Mouse (Mus musculus) layer of hippocampus, postnatal 36 days (tissue): ENCODE results near the gene Gadd45gip1. TPM values are rescaled to one million over a fixed set of nuclear protein-coding genes. Genes with fewer than 3 reads are reported as not detected.

Source experiments
- DNase-seq, 2 experiments: peaks; one replicate each; pipeline ENCODE4 v3.0.0; 2022
- microRNA-seq, 2 experiments: library from miRNA; unstranded; fragments of <30 nt; microRNA quantifications; one replicate each; pipeline ENCODE4 v1.2.0; 2021
- total RNA-seq, 2 experiments: library from RNA; stranded (reverse); gene quantifications; 2 replicates each; pipeline ENCODE4 v1.2.3; 2021

The Gadd45gip1 gene
- total RNA-seq, 2 experiments from 2014 or later, result 23.2 to 25.7 TPM

DNA sequence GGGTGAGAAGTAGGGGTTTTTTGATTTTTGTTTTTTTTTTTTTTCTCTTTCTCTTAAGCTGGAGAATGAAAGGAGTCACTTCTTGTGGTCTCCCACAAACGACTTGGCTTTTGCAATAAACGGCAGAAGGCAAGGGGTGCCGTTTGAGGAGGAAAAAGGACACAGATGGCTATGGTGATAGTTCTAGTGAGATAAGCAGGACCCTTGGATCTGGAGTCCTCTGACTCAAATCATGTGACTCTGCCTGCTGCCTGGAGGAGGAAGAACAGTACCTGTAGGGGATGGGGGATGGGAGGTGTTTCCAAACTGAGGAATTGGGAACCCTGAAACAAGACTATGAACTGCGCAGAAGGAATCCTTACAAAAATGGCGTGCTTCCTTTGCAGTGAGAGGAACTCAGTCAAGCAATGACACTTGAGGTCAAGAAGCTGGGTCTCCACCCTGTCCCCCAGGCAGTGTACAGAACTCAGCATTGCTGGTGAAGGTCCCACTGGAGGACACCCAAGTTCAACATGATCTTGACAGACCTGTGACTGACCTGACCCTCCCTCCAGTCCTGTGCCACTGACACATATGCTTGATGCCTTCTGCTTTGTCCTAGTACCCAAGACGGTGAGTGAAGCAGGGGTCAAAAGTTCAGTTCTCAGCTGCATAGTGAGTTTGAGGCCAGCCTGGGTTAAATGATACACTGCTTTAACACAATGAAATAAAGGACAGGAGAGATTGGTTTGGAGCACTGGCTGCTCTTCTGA is 16.5 kb downstream of the Gadd45gip1 start:
- no peak for DNase-seq

DNA sequence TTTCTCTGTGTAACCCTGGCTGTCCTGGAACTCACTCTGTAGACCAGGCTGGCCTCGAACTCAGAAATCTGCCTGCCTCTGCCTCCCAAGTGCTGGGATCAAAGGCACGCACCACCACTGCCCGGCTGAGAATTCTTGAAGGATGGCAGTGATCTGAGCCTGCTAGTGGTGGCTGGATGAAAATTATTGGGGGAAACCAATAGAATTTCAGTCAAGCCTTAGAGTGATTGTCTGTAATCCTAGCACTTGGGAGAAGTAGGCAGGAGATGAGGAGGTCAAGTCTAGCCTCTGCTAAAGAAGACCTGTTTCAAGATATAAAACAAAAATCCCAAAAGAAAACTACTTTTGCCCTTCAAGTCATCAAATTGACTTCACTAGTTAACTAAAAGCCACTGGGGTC is 25.1 kb downstream of the Gadd45gip1 start:
- no peak for DNase-seq

DNA sequence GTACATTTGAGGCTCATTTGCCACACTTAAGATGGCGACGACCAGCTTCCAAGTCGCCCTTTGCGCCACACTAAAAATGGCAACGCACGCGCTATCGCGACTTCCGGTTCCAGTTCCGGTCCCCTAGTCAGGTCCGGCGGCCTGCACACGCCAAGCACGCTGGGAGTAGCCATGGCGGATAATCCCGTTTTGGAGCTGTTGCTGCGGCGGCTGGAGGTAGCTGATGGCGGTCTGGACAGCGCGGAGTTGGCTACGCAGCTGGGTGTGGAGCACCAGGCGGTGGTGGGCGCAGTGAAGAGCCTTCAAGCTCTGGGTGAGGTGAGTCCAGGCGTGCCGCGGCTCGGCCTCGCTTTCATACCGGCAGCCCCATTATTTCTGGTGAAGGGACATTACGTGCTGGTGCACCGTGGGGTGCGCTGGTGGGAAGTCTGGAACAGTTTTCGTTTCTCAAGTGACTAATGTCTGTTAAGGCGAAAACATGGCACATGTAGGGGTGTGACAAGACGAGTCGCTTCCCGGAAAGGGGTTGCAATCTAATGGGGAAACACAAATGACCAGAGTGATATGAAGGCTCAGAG is 25.6 kb downstream of the Gadd45gip1 start, which contains the start of gene Farsa:
TSS of gene Farsa (plus strand) at position 126 of the 578 bp plus-strand sequence.
- DNase-seq, result peak; percentile 91 to 92

DNA sequence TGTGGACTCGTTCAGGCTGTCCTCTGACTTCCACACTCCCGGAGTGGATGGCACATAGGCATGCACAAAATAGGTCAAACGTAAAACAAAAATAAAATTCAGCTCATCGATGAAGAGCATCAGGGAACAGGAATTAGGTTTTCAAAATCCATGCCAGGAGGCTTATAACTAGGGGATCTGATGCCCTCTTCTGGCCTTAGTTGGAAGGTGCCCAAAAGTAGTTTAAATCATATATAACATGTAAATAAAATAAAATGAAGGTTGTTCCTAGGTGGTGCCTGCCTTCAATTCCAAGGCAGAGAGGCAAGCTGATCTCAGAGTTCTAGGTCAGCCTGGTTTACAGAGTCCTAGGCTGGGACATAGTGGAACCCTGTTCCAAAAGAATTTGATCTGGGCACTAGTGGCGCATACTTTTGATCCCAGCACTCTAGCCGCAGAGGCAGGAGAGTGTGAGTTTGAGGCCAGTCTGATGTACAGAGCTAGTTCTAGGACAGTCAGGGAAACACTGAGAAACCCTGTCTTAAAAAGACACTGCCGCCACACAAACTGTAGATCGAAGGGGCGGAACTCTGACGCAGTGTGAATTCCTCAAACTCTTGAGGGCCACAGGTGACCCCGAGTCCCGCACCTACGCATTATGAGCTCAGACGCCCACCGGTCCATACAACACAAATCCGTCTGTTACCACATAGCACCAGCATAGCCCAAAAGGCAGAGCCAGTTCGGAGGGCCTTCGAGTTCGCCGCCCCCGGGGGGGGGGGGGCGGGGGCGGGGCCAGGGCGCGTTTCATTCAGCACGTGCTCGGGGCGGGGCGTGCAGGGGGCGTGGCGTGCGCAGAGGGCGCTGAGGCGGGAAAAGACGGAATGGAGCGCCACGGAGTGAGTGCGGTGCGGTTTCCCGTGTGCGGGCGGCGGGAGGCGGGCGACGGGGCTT is 40.3 kb downstream of the Gadd45gip1 start, which contains the start of gene Syce2:
TSS of gene Syce2 (plus strand) at position 736 of the 933 bp plus-strand sequence.
- DNase-seq, result peak in 1 of 2 experiments; percentile 37

DNA sequence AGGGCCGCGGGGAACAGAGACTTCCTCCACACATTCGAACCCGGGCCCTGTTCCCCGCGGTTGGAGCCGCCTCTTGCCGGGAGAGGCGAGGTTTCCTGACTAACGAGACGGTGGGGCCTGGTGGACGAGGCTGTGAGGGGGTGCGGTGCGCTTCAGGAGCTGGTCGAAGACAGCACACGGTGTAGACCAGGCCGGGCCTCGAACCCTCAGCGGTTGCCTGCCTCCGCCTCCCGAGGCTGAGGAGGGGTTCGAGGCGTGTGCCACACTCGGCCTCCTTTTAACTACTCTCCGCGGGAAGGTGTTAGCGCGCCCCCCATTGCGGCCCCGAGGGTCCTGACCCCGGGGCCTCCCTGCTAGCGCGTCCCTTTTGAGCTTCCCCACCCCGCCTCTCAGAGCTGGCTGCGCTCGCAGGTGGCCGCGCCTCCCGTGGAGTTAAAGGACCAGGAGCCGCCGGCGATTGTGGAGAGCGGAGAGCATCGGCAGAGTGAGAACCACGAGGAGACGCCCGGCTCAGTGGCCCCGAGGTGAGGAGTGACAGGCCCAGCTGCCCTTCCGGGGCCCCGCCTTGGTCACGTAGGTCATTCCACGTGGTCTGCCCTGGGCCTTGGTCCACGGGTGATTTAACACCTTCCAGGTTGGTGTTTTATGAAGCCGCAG is 41.1 kb downstream of the Gadd45gip1 start:
- no peak for DNase-seq

DNA sequence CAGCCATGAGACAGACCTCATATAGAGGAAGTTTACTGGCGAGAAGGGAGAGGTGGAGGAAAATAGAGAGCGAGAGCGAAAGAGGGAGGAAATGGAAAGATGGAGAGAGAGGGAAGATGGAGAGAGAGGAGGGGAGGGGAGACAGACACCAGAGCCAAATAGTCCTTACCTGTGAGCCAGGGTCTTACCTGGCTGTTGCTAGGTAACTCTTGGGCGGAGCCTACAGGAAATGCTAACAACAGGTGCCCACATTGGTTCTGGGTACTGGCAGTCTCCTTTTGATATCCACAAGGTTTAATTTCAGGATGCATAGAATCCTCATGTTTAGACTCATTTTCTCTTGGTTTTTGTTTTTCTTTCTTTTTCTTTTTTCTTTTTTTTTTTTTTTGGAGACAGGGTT is 41.7 kb downstream of the Gadd45gip1 start:
- DNase-seq, result no peak

DNA sequence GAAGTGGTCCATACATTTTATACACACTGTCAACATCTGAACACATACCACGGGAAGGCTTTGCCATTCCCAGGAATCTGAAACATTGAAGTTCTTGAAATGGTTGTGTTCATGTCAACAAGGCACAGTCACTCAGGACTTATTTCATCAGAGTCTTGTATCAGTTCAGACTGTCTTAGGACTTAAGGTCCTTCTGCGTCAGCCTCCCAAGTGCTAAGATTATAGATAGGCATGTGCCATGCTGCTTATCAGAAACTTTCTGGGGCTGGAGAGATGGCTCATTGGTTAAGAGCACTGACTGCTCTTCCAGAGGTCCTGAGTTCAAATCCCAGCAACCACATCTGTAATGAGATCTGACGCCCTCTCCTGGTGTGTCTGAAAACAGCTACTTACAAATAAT is 43.0 kb downstream of the Gadd45gip1 start:
- DNase-seq, result no peak

DNA sequence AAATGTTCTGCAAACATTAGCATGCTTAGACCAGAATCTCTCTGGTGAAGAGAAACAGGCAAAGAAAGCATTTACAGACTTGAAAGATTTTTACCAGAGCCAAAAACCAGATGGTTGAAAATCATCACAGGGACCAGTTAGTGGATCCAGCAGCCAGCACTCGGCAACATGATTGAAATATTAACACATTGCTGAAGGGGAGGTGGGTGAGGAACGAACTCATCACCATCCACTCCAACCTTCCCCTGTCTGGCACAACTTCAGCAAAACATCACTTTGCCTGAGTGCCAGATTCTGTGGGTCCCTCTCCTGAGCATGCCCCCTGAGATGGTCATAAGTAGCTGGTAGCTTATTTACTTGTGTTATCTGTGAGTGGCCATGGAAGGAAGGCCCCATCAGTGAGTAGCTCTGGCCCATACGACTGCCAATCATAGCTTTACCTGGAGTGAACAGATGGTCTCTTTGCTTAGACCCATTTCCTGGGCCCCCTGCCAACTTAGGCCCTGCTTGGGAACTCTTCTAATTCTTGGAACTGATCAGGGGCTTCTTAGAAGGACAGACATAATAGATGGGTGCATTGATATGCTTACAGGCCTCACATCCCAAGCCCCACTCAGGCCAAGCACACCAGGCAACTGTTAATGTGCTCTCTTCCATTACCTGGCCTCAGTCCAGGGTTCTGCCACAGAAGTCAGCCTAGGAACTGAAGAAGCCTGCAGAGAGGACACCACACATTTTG is 46.1 kb downstream of the Gadd45gip1 start:
- DNase-seq, result no peak

DNA sequence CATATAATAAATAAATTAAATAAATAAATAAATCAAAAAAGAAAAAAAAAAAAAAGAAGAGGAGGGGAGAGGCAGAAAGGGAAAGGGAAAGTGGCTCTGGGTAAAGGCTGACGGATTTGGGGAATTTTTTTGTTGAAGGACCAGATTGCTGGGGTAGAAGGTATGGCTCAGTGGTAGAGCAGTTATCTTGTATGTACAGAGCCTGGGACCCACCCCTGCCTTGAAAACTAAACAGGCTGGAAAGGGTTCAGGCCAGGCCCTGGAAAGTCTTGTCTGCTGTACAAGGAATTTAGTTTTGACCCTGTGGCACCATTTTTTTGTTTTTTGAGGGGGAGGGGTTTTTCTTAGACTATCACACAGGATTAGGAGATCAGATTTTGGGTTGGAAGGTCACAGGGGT is 47.6 kb downstream of the Gadd45gip1 start:
- no peak for DNase-seq

DNA sequence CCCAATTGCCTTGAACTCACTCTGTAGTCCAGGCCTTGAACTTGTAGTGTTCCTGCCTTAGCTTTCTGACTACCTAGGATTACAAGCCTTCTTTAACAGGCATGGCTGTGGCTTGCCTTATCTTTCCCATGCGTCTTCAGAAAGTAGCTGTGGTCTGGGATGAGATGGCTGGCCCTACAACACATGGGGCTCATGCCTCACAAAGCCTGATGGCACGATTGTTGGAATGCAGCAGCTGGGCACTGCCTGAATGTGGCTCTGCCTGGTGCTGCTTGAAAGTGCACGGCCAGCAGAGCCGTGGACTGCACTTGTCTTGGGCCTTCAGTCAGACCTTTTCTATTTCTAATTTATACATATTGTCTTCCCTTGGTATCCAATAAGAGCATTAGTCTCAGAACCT is 53.4 kb downstream of the Gadd45gip1 start:
- DNase-seq, result no peak

Small RNA genes within 50 kb of the gene (microRNA-seq; reads per million reads assigned to microRNA genes)
- 11.0 to 11.6 reads per million in 2 experiments for gene Mir7069

Other genes starting within 250 kb of the Gadd45gip1 start
- 1 to 10 TPM; 7.2 to 7.6 TPM for gene Ier2, start 168.7 kb upstream of the Gadd45gip1 start, total RNA-seq
- 100 to 1,000 TPM in 1 of 2 experiments, 10 to 100 TPM in 1; 95.2 to 115 TPM for gene Trmt1, start 145.2 kb upstream of the Gadd45gip1 start, total RNA-seq
- 10 to 100 TPM; 85.9 to 92.2 TPM for gene Nacc1, start 143.7 kb upstream of the Gadd45gip1 start, total RNA-seq
- gene Lyl1, start 130.1 kb upstream of the Gadd45gip1 start, total RNA-seq, result 1 to 10 TPM; 1.2 to 2.0 TPM
- not detected for gene G430095P16Rik, start 108.5 kb upstream of the Gadd45gip1 start, total RNA-seq
- gene Nfix, start 31.2 kb upstream of the Gadd45gip1 start, total RNA-seq, result 100 to 1,000 TPM; 387 to 434 TPM
- 10 to 100 TPM in 1 of 2 experiments, 1 to 10 TPM in 1; 9.4 to 10.5 TPM for gene Dand5, start 8.7 kb upstream of the Gadd45gip1 start, total RNA-seq
- gene Rad23a, start 9.1 kb downstream of the Gadd45gip1 start, total RNA-seq, result 10 to 100 TPM; 67.9 to 68.5 TPM
- gene Calr, start 15.4 kb downstream of the Gadd45gip1 start, total RNA-seq, result 100 to 1,000 TPM; 557 to 631 TPM
- gene Farsa, start 25.5 kb downstream of the Gadd45gip1 start, total RNA-seq, result 10 to 100 TPM; 51.2 to 52.7 TPM
- gene Syce2, start 40.6 kb downstream of the Gadd45gip1 start, total RNA-seq, result 10 to 100 TPM; 16.1 to 19.7 TPM
- gene Gcdh, start 62.4 kb downstream of the Gadd45gip1 start, total RNA-seq, result 10 to 100 TPM; 39.5 to 46.3 TPM
- gene Klf1, start 70.4 kb downstream of the Gadd45gip1 start, total RNA-seq, result under 1 TPM in 1 of 2 experiments, not detected in 1; 0.40 TPM
- gene Dnase2a, start 77.0 kb downstream of the Gadd45gip1 start, total RNA-seq, result 1 to 10 TPM; 3.2 to 3.9 TPM
- 10 to 100 TPM; 79.5 TPM for gene Mast1, start 105.8 kb downstream of the Gadd45gip1 start, total RNA-seq
- 1 to 10 TPM in 1 of 2 experiments, under 1 TPM in 1; 0.77 to 1.0 TPM for gene Rtbdn, start 115.5 kb downstream of the Gadd45gip1 start, total RNA-seq
- not detected for gene Gm49661, start 137.9 kb downstream of the Gadd45gip1 start, total RNA-seq
- 100 to 1,000 TPM; 338 to 356 TPM for gene Prdx2, start 138.1 kb downstream of the Gadd45gip1 start, total RNA-seq
- gene Rnaseh2a, start 138.2 kb downstream of the Gadd45gip1 start, total RNA-seq, result 10 to 100 TPM; 35.3 to 36.8 TPM
- gene Junb, start 147.2 kb downstream of the Gadd45gip1 start, total RNA-seq, result 10 to 100 TPM; 59.9 to 73.6 TPM
- 1 to 10 TPM; 7.8 to 9.7 TPM for gene Hook2, start 159.1 kb downstream of the Gadd45gip1 start, total RNA-seq
- gene Best2, start 183.0 kb downstream of the Gadd45gip1 start, total RNA-seq, result not detected
- 100 to 1,000 TPM; 120 to 121 TPM for gene Asna1, start 193.8 kb downstream of the Gadd45gip1 start, total RNA-seq
- 100 to 1,000 TPM; 133 to 136 TPM for gene Trir, start 195.3 kb downstream of the Gadd45gip1 start, total RNA-seq
- 100 to 1,000 TPM; 147 to 149 TPM for gene Tnpo2, start 205.4 kb downstream of the Gadd45gip1 start, total RNA-seq
- gene Fbxw9, start 228.5 kb downstream of the Gadd45gip1 start, total RNA-seq, result 10 to 100 TPM; 22.8 to 24.1 TPM
- gene Gm5741, start 236.5 kb downstream of the Gadd45gip1 start, total RNA-seq, result not detected
- 10 to 100 TPM; 52.1 to 60.6 TPM for gene Dhps, start 240.2 kb downstream of the Gadd45gip1 start, total RNA-seq
- gene Wdr83os, start 249.2 kb downstream of the Gadd45gip1 start, total RNA-seq, result 10 to 100 TPM; 55.0 to 65.7 TPM
- gene Wdr83, start 249.8 kb downstream of the Gadd45gip1 start, total RNA-seq, result 10 to 100 TPM; 26.1 to 28.4 TPM